Mouse (Mus musculus): Measurements from ENCODE around the gene Zfhx3.

Zfhx3 gene

GRCm38 (mm10) chr8:108101131-108101530 lies 158.7 kb downstream of the Zfhx3 start:
- no peak for DNase-seq (ENCODE audit: low spot score)

DNA sequence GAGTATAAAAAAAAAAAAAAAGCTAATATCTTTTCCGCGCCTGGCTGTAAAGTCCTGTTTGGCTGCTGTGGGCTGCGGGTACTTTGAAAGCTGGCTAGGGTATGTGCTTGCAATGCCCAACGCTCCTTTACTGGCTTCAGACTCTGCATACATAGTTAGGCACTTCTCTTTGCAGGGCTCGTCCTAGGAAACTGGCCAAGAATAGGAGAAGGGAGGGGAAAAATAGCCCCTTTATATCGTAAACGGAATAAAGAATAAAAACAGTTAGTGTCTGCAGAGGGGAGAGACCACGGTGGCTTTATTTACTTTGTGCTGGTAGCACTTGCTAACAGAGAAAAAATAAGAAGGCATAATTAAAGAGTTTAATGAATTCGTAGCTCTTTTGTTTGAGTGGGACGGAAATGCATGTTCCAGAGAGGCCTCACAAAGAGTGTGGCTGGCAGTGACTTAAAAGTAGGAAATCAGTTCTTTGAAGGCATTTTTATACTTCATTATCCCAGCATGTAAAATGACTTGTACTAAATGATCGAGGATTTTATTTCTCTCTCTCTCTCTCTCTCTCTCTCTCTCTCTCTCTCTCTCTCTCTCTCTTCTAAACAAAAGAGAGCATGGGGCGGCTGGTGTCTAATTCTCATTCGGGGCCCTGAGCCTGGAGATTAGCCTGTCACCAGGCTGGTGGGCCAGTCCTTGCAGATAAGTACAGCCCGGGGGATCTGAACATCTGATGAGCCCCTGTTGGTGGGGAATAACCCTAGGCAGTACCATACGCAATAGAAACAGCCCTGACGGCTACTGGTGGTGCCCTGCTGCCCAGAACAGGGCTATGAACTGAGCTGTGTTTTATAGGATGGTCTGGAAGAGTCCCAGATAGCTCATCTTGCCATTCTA lies 159.8 kb downstream of the Zfhx3 start:
- no peak for DNase-seq (ENCODE audit: low spot score)

DNA sequence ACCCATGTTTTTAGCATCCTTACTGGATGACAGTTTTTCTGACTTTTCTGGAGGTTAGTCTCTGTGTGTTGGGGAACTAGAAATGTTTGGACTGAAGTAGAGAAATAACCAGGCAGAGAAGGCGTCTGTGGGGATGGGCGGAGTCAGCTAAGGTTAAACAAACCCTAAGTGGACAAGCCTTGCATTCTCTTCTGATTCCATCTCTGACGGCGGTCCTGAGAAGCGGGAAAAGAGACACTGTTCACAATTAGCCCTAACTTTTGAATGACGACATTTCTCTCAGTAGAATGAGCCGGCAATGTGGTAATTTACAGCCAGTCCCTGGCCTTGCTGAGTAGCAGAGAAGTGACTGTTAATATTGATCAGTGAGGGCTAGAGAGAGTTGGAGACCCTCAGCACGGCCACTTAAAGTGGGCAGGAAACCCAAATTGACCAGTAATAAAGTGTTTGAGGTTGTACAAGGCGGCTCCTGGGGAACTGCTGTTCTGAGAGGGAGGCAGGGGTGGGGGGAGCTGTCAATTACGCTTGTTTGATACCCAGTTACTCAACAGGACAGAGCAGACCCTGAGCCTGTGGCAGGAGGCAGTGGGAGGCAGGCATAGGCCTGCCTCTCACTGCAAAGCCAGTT lies 162.1 kb downstream of the Zfhx3 start:
- no peak for DNase-seq (ENCODE audit: low spot score)

GRCm38 (mm10) chr8:108125053-108125452 lies 182.6 kb downstream of the Zfhx3 start:
- no peak for DNase-seq (ENCODE audit: low spot score)

DNA sequence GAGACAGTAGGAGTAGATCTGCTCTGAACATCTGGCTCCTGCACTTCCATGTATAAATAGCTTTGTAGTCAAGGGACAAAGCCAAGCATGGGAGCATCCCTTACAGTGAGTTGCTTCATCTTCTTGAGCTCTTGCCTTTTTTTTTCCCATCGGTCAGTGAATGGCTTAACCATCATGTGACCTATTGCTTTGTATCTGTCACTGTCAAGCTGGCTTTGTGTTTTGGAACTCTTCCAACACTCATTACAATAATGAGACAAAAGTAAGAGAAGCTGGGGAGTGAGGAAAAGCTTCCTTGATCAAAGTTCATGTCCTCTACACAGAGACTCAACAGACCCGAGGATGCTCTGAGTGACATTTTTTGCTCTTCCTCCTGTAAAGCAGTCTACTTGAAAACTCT lies 183.0 kb downstream of the Zfhx3 start:
- no peak for DNase-seq (ENCODE audit: low spot score)

- DNase-seq (ENCODE audit: low spot score): no peak
These were observed 204.1 kb downstream of the Zfhx3 start for GRCm38 (mm10) chr8:108146536-108146935.

- no peak for DNase-seq (ENCODE audit: low spot score)
These were observed 206.3 kb downstream of the Zfhx3 start for GRCm38 (mm10) chr8:108148599-108149249.

DNA sequence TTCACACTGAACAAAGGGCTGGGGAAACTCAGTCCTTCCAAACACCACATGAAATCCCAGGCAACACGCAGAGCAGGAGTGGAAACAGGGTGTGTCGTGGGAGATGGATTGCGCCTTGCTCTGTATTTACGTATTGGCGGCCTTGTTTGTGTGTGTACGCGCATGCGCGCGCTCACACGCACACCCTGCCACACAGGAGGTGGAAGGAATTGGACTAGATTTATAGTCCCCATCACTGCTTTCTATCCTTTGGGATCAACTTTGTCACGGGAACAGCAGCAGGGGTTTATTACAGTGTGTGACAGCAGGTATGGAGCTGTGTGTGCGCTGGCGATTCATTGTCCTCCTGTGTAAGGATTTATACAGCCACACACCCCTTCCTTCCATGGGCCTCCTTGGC lies 228.4 kb downstream of the Zfhx3 start:
- DNase-seq (ENCODE audit: low spot score): no peak

DNA sequence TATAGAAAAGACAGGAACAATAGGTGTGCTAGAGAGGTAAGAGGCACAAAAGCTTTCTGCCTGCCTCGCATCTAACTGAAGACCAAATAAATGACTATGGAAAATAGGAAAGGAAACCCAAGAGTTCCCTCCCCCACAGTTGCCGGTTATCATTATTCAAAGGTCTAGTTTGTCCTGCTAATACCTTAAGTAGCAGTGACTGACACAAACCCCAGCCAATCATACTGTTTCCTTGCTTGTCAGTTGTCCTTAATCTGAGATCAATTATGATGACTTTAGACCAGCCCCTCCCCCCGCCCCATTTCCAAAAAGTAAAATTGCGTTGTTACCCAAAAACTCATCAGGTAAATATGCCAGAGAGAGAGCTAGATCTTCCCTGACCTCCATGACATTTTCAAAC lies 240.9 kb downstream of the Zfhx3 start:
- no peak for DNase-seq (ENCODE audit: low spot score)

- no peak for DNase-seq (ENCODE audit: low spot score)
These were observed 241.5 kb downstream of the Zfhx3 start for GRCm38 (mm10) chr8:108183948-108184347.

DNA sequence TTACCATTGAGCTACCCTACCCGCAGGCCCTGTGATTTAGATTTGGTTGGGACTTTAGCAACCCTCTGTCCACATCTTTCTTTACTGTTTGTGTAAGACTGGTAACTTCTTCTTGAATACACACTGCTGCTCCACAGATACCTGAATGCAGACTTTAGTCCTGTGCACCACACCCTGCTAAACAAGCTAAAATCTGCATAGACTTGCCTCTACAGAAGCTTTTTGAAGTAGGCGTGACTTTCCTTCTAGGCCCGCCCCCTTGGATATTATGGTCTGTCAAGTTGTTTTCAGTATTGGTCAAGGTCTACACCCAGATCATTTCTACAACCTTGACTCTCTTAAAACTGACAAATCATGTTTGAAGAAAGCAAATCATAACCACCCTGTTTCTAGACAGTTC lies 243.8 kb downstream of the Zfhx3 start:
- DNase-seq (ENCODE audit: low spot score): no peak

GRCm38 (mm10) chr8:108188044-108188443 lies 245.6 kb downstream of the Zfhx3 start:
- DNase-seq (ENCODE audit: low spot score): no peak

- DNase-seq (ENCODE audit: low spot score): no peak
These were observed 252.1 kb downstream of the Zfhx3 start for GRCm38 (mm10) chr8:108194571-108194970.

DNA sequence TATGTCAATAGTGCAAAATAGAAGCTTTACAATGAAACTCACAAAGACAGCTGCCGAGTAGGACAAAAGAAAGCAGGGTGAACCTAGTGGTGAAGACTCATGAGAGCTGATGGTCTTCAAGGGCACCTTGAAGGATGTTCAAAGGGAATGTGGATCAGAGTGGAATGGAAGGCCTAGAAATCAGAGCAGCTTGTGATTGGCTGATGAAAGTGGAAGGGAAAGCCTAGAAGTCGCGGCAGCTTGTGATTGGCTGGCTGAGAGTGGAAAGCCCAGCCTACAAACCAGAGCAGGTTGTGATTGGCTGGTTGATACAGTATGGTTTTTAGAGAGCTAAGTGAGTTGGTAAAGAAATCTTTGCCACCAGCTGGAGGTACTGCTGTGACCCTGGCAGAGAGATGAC lies 272.6 kb downstream of the Zfhx3 start:
- no peak for DNase-seq (ENCODE audit: low spot score)

- DNase-seq (ENCODE audit: low spot score): no peak
These were observed 275.9 kb downstream of the Zfhx3 start for GRCm38 (mm10) chr8:108218171-108218840.

- DNase-seq (ENCODE audit: low spot score): no peak
These were observed 278.1 kb downstream of the Zfhx3 start for GRCm38 (mm10) chr8:108220511-108220910.

GRCm38 (mm10) chr8:108222091-108222490 lies 279.6 kb downstream of the Zfhx3 start:
- no peak for DNase-seq (ENCODE audit: low spot score)

GRCm38 (mm10) chr8:108232326-108232725 lies 289.9 kb downstream of the Zfhx3 start:
- DNase-seq (ENCODE audit: low spot score): no peak

GRCm38 (mm10) chr8:108234481-108234880 lies 292.0 kb downstream of the Zfhx3 start:
- DNase-seq (ENCODE audit: low spot score): no peak

DNA sequence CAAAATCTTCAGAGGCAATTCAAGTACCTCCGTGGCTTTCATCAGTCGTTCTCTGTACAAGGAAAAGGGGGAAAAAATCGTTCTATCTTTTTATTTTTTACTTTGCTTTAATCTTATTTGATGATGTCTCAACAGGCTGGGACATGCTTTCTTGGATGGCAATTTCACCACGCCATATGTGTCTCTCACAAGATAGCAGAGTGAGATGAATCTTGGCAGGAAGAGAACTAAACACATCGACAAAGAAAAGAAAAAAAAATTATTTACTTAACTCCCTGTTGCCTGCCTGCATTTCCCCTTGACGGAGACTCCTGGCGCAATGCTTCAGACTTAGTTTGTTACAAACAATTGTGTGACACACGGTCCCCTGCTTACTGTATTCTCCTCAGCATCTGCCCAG lies 294.3 kb downstream of the Zfhx3 start:
- no peak for DNase-seq (ENCODE audit: low spot score)

DNA sequence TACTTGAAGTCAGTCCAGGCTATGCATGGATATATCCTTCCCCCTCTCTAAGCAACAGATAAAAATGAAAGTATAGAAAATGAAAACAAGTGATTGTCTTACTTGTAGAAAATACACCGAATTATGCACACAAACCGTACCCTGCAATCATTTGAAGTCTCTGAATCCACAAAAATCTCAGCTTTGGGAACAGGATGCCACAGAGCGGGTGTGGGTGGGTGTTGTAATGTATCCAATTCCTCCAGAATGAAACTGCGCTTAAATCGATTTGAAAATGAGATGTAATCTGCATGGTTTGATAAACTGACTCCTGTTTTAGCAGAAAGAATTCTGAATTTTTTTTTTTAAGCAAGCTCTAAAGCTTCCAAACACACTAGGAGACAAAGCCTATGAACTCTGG lies 297.1 kb downstream of the Zfhx3 start:
- no peak for DNase-seq (ENCODE audit: low spot score)

- no peak for DNase-seq (ENCODE audit: low spot score)
These were observed 298.7 kb downstream of the Zfhx3 start for GRCm38 (mm10) chr8:108241041-108241690.

Measured in T-cell, adult 2 months (primary cell).